ENCODE assay signal across 8 mouse cellular contexts in the genomic region with DNA sequence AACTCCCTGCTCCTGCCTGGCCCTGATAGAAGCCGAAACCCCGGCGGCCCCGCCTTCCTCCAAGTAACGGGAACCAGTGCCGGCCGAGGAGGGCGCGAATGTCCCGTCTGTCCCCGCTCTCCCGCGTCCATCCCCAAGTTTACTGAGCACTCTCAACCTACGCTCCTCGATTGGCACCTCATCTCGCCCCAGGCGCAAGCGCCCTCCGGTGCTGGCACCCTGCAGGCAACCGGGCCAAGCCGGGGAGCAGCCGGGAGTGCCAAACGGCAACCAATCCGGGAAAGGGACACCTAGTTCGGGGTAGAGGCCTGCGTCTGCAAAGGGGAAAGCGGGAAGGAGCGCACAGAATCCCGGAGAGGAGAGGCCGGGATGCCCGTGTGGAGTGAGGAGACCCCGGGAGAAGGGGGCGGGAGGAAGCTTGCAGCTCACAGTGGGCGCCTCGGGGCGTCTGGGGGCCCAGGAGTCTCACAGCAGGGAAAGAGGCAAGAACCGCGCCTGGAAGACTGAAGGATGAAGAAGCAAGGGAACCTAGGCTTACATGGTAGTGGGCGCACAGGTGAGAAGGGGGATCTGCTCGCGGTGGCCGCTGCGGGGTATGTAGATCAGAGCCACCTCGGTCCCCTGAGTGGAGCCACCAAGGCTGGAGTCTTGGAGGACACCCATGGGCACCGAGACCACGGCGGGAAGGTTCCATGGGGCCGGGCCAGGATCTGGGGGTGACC. TPM values are rescaled to one million over a fixed set of nuclear protein-coding genes. Genes with fewer than 3 reads are reported as not detected.
DNase-seq lines count a peak whose midpoint lies in the region; ATAC-seq and TF ChIP-seq lines count a peak whose summit lies in the region.

No protein-coding gene starts in this region.

- peaks cover 48% of the 10 kb centered on the region for H3K27me3 ChIP-seq in intestine, embryonic 15.5 days (replicated peaks)
- H3K27me3 ChIP-seq in liver, adult 2 months (ENCODE audit: control insufficient read depth, insufficient read depth, low read length), result peaks cover 38% of the 10 kb centered on the region
- H3K27me3 ChIP-seq in testis, adult 2 months (ENCODE audit: control insufficient read depth, insufficient read depth, low read length), result peaks cover 2% of the 10 kb centered on the region

- DNase-seq in ovary, adult 18-20 months (ENCODE audit: low spot score), result peak; percentile 27
- no peak for DNase-seq in ovary, postnatal 14 days (ENCODE audit: low spot score)
- DNase-seq in embryo, embryonic 10 days (ENCODE audit: low spot score), result peak; percentile 59
- no peak for DNase-seq in liver, adult 2 months (ENCODE audit: extremely low read depth, low read depth, low spot score)

- TF ChIP-seq POLR2A in liver, adult 2 months (IDR thresholded peaks at IDR 0.05; ENCODE audit: extremely low read depth, insufficient read depth, low read length), result no peak
- no peak for TF ChIP-seq POLR2A in testis, adult 2 months (IDR thresholded peaks at IDR 0.05; ENCODE audit: control insufficient read depth, low read depth, low read length)

- ATAC-seq in granulocyte monocyte progenitor cell, adult 5-6 weeks (replicated peaks; ENCODE audit: poor library complexity, severe bottlenecking), result peak; percentile 43
- ATAC-seq in intestine, embryonic 15.5 days, result peak; percentile 33; the same call in 1 of the 2 replicates
- peak; percentile 34; the same call in 1 of the 2 replicates for ATAC-seq in monocyte, adult 5-6 weeks (replicated peaks; ENCODE audit: insufficient number of reproducible peaks, low FRiP score, low TSS enrichment, poor library complexity, severe bottlenecking)

- H3K79me2 ChIP-seq in liver, adult 2 months (ENCODE audit: control insufficient read depth, insufficient read depth, low read length), result no peaks in the 10 kb centered on the region

- no peaks in the 10 kb centered on the region for H3K9me3 ChIP-seq in intestine, embryonic 15.5 days

- no peaks in the 10 kb centered on the region for H3K36me3 ChIP-seq in intestine, embryonic 15.5 days
- no peaks in the 10 kb centered on the region for H3K36me3 ChIP-seq in liver, adult 2 months (ENCODE audit: control insufficient read depth, insufficient read depth, low read length)
- no peaks in the 10 kb centered on the region for H3K36me3 ChIP-seq in testis, adult 2 months (ENCODE audit: control insufficient read depth, insufficient read depth, low read length)

- no peak for TF ChIP-seq CTCF in liver, adult 2 months (IDR thresholded peaks at IDR 0.05; ENCODE audit: low read depth, low read length)
- TF ChIP-seq CTCF in testis, adult 2 months (IDR thresholded peaks at IDR 0.05; ENCODE audit: control insufficient read depth, insufficient read depth, insufficient replicate concordance, low read depth, low read length), result no peak

- H3K27ac ChIP-seq in intestine, embryonic 15.5 days, result no peak overlapping the region
- H3K27ac ChIP-seq in liver, adult 2 months (replicated peaks; ENCODE audit: insufficient read depth, low read depth, low read length), result no peak overlapping the region
- no peak overlapping the region for H3K27ac ChIP-seq in testis, adult 2 months (ENCODE audit: control insufficient read depth, insufficient read depth, low read depth, low read length)

- H3K4me1 ChIP-seq in intestine, embryonic 15.5 days (replicated peaks), result peaks cover 26% of the 10 kb centered on the region
- peaks cover 14% of the 10 kb centered on the region; the same call in 1 of the 2 replicates for H3K4me1 ChIP-seq in liver, adult 2 months (ENCODE audit: control insufficient read depth, insufficient read depth, low read length)
- H3K4me1 ChIP-seq in testis, adult 2 months (ENCODE audit: control insufficient read depth, insufficient read depth, low read length), result peaks cover 12% of the 10 kb centered on the region

- H3K4me3 ChIP-seq in intestine, embryonic 15.5 days (replicated peaks), result peak overlapping the region; percentile 68
- H3K4me3 ChIP-seq in liver, adult 2 months (ENCODE audit: insufficient read depth, low read depth, low read length), result peak overlapping the region; percentile 85
- peak overlapping the region; percentile 83 for H3K4me3 ChIP-seq in testis, adult 2 months (ENCODE audit: control insufficient read depth, low read depth, low read length)

- H3K9ac ChIP-seq in intestine, embryonic 15.5 days, result peak overlapping the region; percentile 37
- peak overlapping the region; percentile 31; the same call in 1 of the 2 replicates for H3K9ac ChIP-seq in liver, adult 2 months (ENCODE audit: low read depth, low read length)

- WGBS in intestine, embryonic 15.5 days, result under 1% methylated on average over 48 of the region's 48 CpGs
- 3% methylated on average over 48 of the region's 48 CpGs for WGBS in liver, adult 2 months

- peak overlapping the region; percentile 98 for H3K4me2 ChIP-seq in intestine, embryonic 15.5 days (replicated peaks)

RNA-seq across cellular contexts. Expression of a gene that starts 42.3 kb away (rescaled TPM):
- 27.0 and 27.8 TPM in 2 replicates for total RNA-seq in granulocyte monocyte progenitor cell, adult 5-6 weeks (2014; fragmentation: Nextera tagmentation)
- total RNA-seq in granulocyte monocyte progenitor cell, adult 5-6 weeks (2017), result 13.5 and 17.0 TPM in 2 replicates
- polyA plus RNA-seq in intestine, embryonic 15.5 days (2015; fragmentation: Nextera tagmentation; extraction: Ambion mirVana), result 17.6 and 18.6 TPM in 2 replicates
- 4.2 and 4.9 TPM in 2 replicates for total RNA-seq in liver, adult 2 months (2014; rRNA removed)
- polyA plus RNA-seq in liver, adult 2 months (2012; rRNA removed), result 2.3 and 2.7 TPM in 2 replicates
- 4.9 to 9.2 TPM (median 7.2 TPM) in 3 replicates for total RNA-seq in monocyte, adult 5-6 weeks (2017)
- polyA plus RNA-seq in testis, adult 2 months (2012; rRNA removed), result 19.6 and 19.8 TPM in 2 replicates

Comparison
In these comparisons a context has a peak if more than half of its experiments do, and no peak if none do; other contexts are left out.
1. DNase-seq: peak in ovary, adult 18-20 months (single experiment) and embryo, embryonic 10 days (single experiment); none in ovary, postnatal 14 days (single experiment) and liver, adult 2 months (single experiment).
2. Peak in every context shown above with its lines, with median percentiles within 50 percentile points of each other: ATAC-seq and H3K4me3 ChIP-seq.